Mouse (Mus musculus) heart, postnatal 25 days (tissue): ENCODE measurements around the gene Rabgap1l. TPM values are rescaled to one million over a fixed set of nuclear protein-coding genes. Genes with fewer than 3 reads are reported as not detected.
A peak's percentile ranks its signal among the peaks of the same experiment; 100 is the strongest.
"Not testable (repeated sequence)": the region's sequence is repeated elsewhere in the genome, so short reads cannot be mapped to it uniquely, and the experiment has no call there.

Source experiments
- DNase-seq: peaks from one replicate; pipeline ENCODE4 v3.0.0; 2022; ENCODE audit warnings: low spot score
- intact Hi-C: fragments of 180-260 bp; cut with DNase I; formaldehyde crosslinking; loops from one replicate; pipeline ENCODE4 v1.15.1; 2025
- total RNA-seq, 2 experiments: library from RNA; stranded (reverse); gene quantifications; 2 replicates each; pipeline ENCODE4 v1.2.3; 2021

Rabgap1l gene
- total RNA-seq, 2 experiments from 2014 or later = 73.7 to 84.1 TPM

- no peak for DNase-seq
- intact Hi-C loops = no loop called here
Observed at GRCm38 (mm10) chr1:160305826-160306225, 487.2 kb downstream of the Rabgap1l start.

GRCm38 (mm10) chr1:160304969-160305498 lies 488.0 kb downstream of the Rabgap1l start:
- DNase-seq = no peak
- intact Hi-C loops = no loop called here

- DNase-seq = no peak
- intact Hi-C loops = no loop called here
Observed at GRCm38 (mm10) chr1:160302268-160302667, 490.7 kb downstream of the Rabgap1l start.

GRCm38 (mm10) chr1:160301156-160301555 lies 491.9 kb downstream of the Rabgap1l start:
- intact Hi-C loops = no loop called here
- DNase-seq = no peak

GRCm38 (mm10) chr1:160300704-160301103 lies 492.3 kb downstream of the Rabgap1l start:
- no peak for DNase-seq

GRCm38 (mm10) chr1:160299979-160300378 lies 493.0 kb downstream of the Rabgap1l start:
- no peak for DNase-seq
- intact Hi-C loops = no loop called here

More at GRCm38 (mm10) chr1:160300704-160301103, 492.3 kb downstream of the Rabgap1l start:
- intact Hi-C loops = no loop called here

- intact Hi-C loops = no loop called here
- no peak for DNase-seq
Observed at GRCm38 (mm10) chr1:160298893-160299292, 494.1 kb downstream of the Rabgap1l start.

- DNase-seq = no peak
- intact Hi-C loops = no loop called here
Observed at GRCm38 (mm10) chr1:160297701-160298100, 495.3 kb downstream of the Rabgap1l start.

GRCm38 (mm10) chr1:160295323-160295722 lies 497.7 kb downstream of the Rabgap1l start:
- intact Hi-C loops = no loop called here
- no peak for DNase-seq

- intact Hi-C loops = no loop called here
- no peak for DNase-seq
Observed at GRCm38 (mm10) chr1:160293488-160293887, 499.5 kb downstream of the Rabgap1l start.

- DNase-seq = no peak
- intact Hi-C loops = no loop called here
Observed at GRCm38 (mm10) chr1:160292058-160292457, 501.0 kb downstream of the Rabgap1l start.

GRCm38 (mm10) chr1:160290242-160290641 lies 502.8 kb downstream of the Rabgap1l start:
- no peak for DNase-seq
- intact Hi-C loops = no loop called here

GRCm38 (mm10) chr1:160287058-160287645 lies 505.9 kb downstream of the Rabgap1l start:
- DNase-seq = no peak
- intact Hi-C loops = no loop called here

- no peak for DNase-seq
- intact Hi-C loops = no loop called here
Observed at GRCm38 (mm10) chr1:160286400-160287057, 506.5 kb downstream of the Rabgap1l start.

- intact Hi-C loops = no loop called here
- no peak for DNase-seq
Observed at GRCm38 (mm10) chr1:160284241-160284640, 508.8 kb downstream of the Rabgap1l start.

GRCm38 (mm10) chr1:160282166-160282874 lies 510.7 kb downstream of the Rabgap1l start:
- intact Hi-C loops, DNase-seq: not testable (repeated sequence)

- intact Hi-C loops = loop anchor here (2.0 kb wide), 1 partner anchor 45 kb away; no protein-coding TSS in a partner anchor
- DNase-seq = no peak
Observed at GRCm38 (mm10) chr1:160281337-160282084, 511.5 kb downstream of the Rabgap1l start.

GRCm38 (mm10) chr1:160280603-160281002 lies 512.4 kb downstream of the Rabgap1l start:
- intact Hi-C loops = loop anchor here (2.0 kb wide), 1 partner anchor 44 kb away; no protein-coding TSS in a partner anchor
- peak; percentile 32 for DNase-seq

GRCm38 (mm10) chr1:160277940-160278682 lies 514.9 kb downstream of the Rabgap1l start:
- no peak for DNase-seq
- intact Hi-C loops = no loop called here
